Mouse (Mus musculus) liver, postnatal 0 days (tissue): ENCODE results near the gene Pard3. TPM values are rescaled to one million over a fixed set of nuclear protein-coding genes. Genes with fewer than 3 reads are reported as not detected.
A peak's percentile ranks its signal among the peaks of the same experiment; 100 is the strongest.

Experiments
- ATAC-seq: fragments of 200-750 bp; cut with Nextera tagmentation; 2 replicates; pipeline ENCODE4 v1.8.0; 2017; ENCODE audit warnings: mild to moderate bottlenecking, moderate library complexity
- DNase-seq: peaks from one replicate; pipeline ENCODE4 v3.0.0-alpha.2; 2016
- H3K27ac ChIP-seq: fragments of 300-500 bp; sonication (generic); 2 replicates; pipeline ENCODE4 v1.5.1; 2014; ENCODE audit warnings: antibody characterized with exemption, moderate library complexity, mild to moderate bottlenecking, low read depth
- H3K27me3 ChIP-seq: fragments of 300-500 bp; sonication (generic); 2 replicates; pipeline ENCODE4 v1.6.1; 2014; ENCODE audit warnings: low read length, control low read depth, mixed read lengths; ENCODE audit not compliant: insufficient read depth
- H3K36me3 ChIP-seq: fragments of 300-500 bp; sonication (generic); replicated peaks from 2 replicates; pipeline ENCODE4 v1.6.1; 2014; ENCODE audit warnings: mild to moderate bottlenecking, control low read depth, low read length, moderate library complexity, mixed read lengths; ENCODE audit not compliant: insufficient read depth
- H3K4me1 ChIP-seq: fragments of 300-500 bp; sonication (generic); 2 replicates; pipeline ENCODE4 v1.6.1; 2014; ENCODE audit warnings: antibody characterized with exemption, mild to moderate bottlenecking, control low read depth; ENCODE audit not compliant: insufficient read depth
- H3K4me2 ChIP-seq: fragments of 300-500 bp; sonication (generic); 2 replicates; pipeline ENCODE4 v1.6.1; 2014; ENCODE audit warnings: low read depth, mild to moderate bottlenecking, low read length, moderate library complexity, mixed read lengths
- H3K4me3 ChIP-seq: fragments of 300-500 bp; sonication (generic); 2 replicates; pipeline ENCODE4 v1.5.1; 2014; ENCODE audit warnings: low read depth, low read length
- H3K9ac ChIP-seq: fragments of 300-500 bp; sonication (generic); replicated peaks from 2 replicates; pipeline ENCODE4 v1.6.1; 2014; ENCODE audit warnings: mild to moderate bottlenecking, moderate library complexity
- H3K9me3 ChIP-seq: fragments of 300-500 bp; sonication (generic); 2 replicates; pipeline ENCODE4 v1.6.1; 2016; ENCODE audit warnings: mild to moderate bottlenecking, control low read depth, low read length, mixed read lengths
- CTCF ChIP-seq: sonication (generic); IDR thresholded peaks from 2 replicates; pipeline ENCODE4 v1.5.1; 2016; ENCODE audit warnings: antibody characterized with exemption, low read depth
- EP300 ChIP-seq: IDR thresholded peaks from 2 replicates; pipeline ENCODE4 v1.6.1; 2016; ENCODE audit warnings: antibody characterized with exemption, low read depth, mild to moderate bottlenecking
- WGBS: fragments of 180-500 bp; shearing (Covaris S2); extraction: QIAGEN DNeasy Blood & Tissue Kit; methylation state at CpG from one replicate; pipeline ENCODE4 v1.1.7; 2014; ENCODE audit not compliant: insufficient replicate concordance; 5-methylcytosine and 5-hydroxymethylcytosine counted together
- polyA plus RNA-seq: library from polyadenylated mRNA; unstranded; fragments of >200 nt; fragmentation: Nextera tagmentation; extraction: Ambion mirVana; gene quantifications from 2 replicates; pipeline ENCODE4 v1.2.1, GENCODE M21; 2015

Pard3 gene
- polyA plus RNA-seq, 1 experiment from 2014 or later, result 10.2 TPM

- Histone ChIP-seq H3K4me2 (no peak overlapping the region), H3K27ac (no peak overlapping the region), H3K27me3 (no peaks in the 10 kb centered on the region), H3K9ac (no peak overlapping the region), H3K4me3 (no peak overlapping the region), H3K4me1 (peaks cover 9% of the 10 kb centered on the region), H3K36me3 (no peaks in the 10 kb centered on the region), H3K9me3 (no peaks in the 10 kb centered on the region)
- DNase-seq, result no peak
- no peak for TF ChIP-seq EP300
- no peak for TF ChIP-seq CTCF
- 66% methylated on average over 3 of the region's 3 CpGs for WGBS
- ATAC-seq, result no peak
Measured at GRCm38 (mm10) chr8:127115837-127116236, 52.1 kb downstream of the Pard3 start.

- Histone ChIP-seq H3K9me3 (no peaks in the 10 kb centered on the region), H3K27ac (no peak overlapping the region), H3K36me3 (no peaks in the 10 kb centered on the region), H3K4me2 (no peak overlapping the region), H3K27me3 (no peaks in the 10 kb centered on the region), H3K9ac (no peak overlapping the region), H3K4me3 (no peak overlapping the region), H3K4me1 (peaks cover 6% of the 10 kb centered on the region)
- TF ChIP-seq EP300 (no peak), CTCF (no peak)
- DNase-seq, result no peak
- no peak for ATAC-seq
- 76% methylated on average over 11 of the region's 11 CpGs for WGBS
Measured at GRCm38 (mm10) chr8:127118373-127118861, 54.7 kb downstream of the Pard3 start.

GRCm38 (mm10) chr8:127123391-127123790, 59.7 kb downstream of the Pard3 start:
- H3K36me3 ChIP-seq, result no peaks in the 10 kb centered on the region
- H3K9me3 ChIP-seq, result no peaks in the 10 kb centered on the region
- ATAC-seq (no peak), DNase-seq (no peak)
- no peak overlapping the region for H3K27ac ChIP-seq
- TF ChIP-seq EP300 (no peak), CTCF (no peak)
- peaks cover 16% of the 10 kb centered on the region for H3K4me1 ChIP-seq
- no peaks in the 10 kb centered on the region for H3K27me3 ChIP-seq
- WGBS, result 78% methylated on average over 3 of the region's 3 CpGs
- no peak overlapping the region for H3K4me2 ChIP-seq
- no peak overlapping the region for H3K4me3 ChIP-seq
- H3K9ac ChIP-seq, result no peak overlapping the region

- no peak overlapping the region for H3K4me2 ChIP-seq
- H3K27ac ChIP-seq, result peak overlapping the region; percentile 6; the same call in 1 of the 2 replicates
- DNase-seq (no peak), ATAC-seq (no peak)
- no peak overlapping the region for H3K9ac ChIP-seq
- no peaks in the 10 kb centered on the region for H3K36me3 ChIP-seq
- 24% methylated on average over 8 of the region's 8 CpGs for WGBS
- no peaks in the 10 kb centered on the region for H3K9me3 ChIP-seq
- no peak overlapping the region for H3K4me3 ChIP-seq
- no peaks in the 10 kb centered on the region for H3K27me3 ChIP-seq
- peaks cover 16% of the 10 kb centered on the region for H3K4me1 ChIP-seq
- no peak for TF ChIP-seq EP300
- TF ChIP-seq CTCF, result no peak
Measured at GRCm38 (mm10) chr8:127124795-127125194, 61.1 kb downstream of the Pard3 start.

- peak overlapping the region; percentile 84 for H3K27ac ChIP-seq
- H3K4me2 ChIP-seq, result peak overlapping the region; percentile 50; the same call in 1 of the 2 replicates
- TF ChIP-seq CTCF (no peak), EP300 (no peak; the same call in 1 of the 2 replicates)
- ATAC-seq (peak; percentile 90), DNase-seq (peak; percentile 74)
- 0 out of 2 replicates have a peak overlapping the region, but pooled peaks have one; percentile 9 for H3K9ac ChIP-seq
- H3K9me3 ChIP-seq, result no peaks in the 10 kb centered on the region
- H3K27me3 ChIP-seq, result no peaks in the 10 kb centered on the region
- 51% methylated on average over 11 of the region's 11 CpGs for WGBS
- H3K4me3 ChIP-seq, result no peak overlapping the region
- H3K36me3 ChIP-seq, result no peaks in the 10 kb centered on the region
- H3K4me1 ChIP-seq, result peaks cover 16% of the 10 kb centered on the region
Measured at GRCm38 (mm10) chr8:127125686-127126683, 62.3 kb downstream of the Pard3 start.

- Histone ChIP-seq H3K4me1 (peaks cover 14% of the 10 kb centered on the region), H3K4me3 (no peak overlapping the region), H3K27me3 (no peaks in the 10 kb centered on the region), H3K4me2 (peak overlapping the region; percentile 40; the same call in 1 of the 2 replicates), H3K36me3 (no peaks in the 10 kb centered on the region), H3K9me3 (no peaks in the 10 kb centered on the region), H3K27ac (0 out of 2 replicates have a peak overlapping the region, but pooled peaks have one; percentile 13), H3K9ac (no peak overlapping the region)
- WGBS, result 56% methylated on average over 8 of the region's 8 CpGs
- TF ChIP-seq EP300 (no peak), CTCF (no peak)
- no peak for ATAC-seq
- no peak for DNase-seq
Measured at GRCm38 (mm10) chr8:127128781-127129396, 65.2 kb downstream of the Pard3 start.
